Mouse (Mus musculus): ENCODE results near the gene Zfp85.
"Not testable (repeated sequence)": the region's sequence is repeated elsewhere in the genome, so short reads cannot be mapped to it uniquely, and the experiment has no call there.

The Zfp85 gene

DNA sequence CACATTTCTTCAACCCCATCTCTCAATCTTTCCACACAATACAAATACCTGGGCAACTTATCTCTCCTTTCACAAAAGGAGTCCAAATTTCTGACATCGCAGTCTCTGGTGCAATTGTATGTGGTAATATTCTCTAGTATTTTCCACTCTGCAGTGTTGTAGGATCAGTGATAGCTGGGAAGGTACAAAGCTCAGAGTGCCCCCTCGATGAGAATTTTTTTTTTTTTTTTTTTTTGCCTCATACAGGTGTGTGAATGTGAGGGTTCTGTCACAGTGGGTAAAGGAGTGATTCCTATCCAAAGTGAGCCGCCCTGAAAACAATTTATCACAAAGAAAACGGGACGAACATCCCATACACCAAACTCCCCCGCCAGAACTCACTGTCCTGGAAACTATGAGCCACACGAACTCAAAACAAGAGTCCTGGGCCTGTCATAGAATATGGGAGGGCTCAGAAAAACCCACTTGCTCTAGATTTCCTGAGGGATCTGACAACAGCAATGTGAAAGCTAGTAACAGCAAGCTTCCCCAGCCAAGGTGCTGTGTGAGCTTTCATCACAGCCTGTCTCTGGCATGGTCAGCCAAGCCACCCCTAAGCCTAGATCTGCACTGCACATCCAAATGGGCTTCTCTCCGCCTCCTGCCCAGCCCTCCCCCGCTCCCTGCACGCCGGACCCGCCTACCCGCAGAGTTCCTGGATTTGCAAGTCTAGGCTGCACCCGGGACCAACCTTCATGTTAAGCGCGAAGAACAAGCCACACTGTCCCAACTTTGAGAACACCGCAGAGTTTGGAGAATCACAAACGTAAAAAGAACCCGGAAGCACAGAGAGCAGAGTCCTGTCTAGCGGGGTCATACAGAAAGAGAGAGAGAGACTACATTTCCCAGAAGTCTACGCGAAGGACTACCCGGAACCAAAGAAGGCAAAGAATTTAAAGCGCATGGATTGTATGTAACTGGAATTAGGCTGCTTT lies at the start of gene Zfp85:
Gene Zfp85, minus strand, starts transcription at position 896 of the 974 bp plus-strand sequence.
- in situ Hi-C loops (cut with MboI; ENCODE audit: low sequenced_read_pairs): no loop called here

DNA sequence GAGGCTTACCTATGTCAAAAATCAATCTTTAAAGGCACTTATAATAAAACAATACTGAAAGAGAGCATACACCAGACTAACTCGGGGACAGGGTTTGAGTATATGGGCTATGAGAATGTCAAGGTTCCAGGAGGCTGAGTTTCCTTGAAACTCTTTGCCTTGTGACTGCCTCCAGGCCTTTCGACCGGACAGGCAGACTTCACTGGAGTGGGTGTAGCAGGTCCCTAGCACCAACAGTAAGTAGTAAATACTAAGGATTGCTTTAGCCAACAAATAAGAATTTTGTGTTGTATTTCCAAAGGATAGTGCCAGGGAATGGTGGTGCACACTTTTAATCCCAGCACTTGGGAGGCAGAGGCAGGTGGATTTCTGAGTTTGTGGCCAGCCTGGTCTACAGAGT lies 44.1 kb upstream of the Zfp85 start:
- in situ Hi-C loops (cut with MboI; ENCODE audit: low sequenced_read_pairs): not testable (repeated sequence)

DNA sequence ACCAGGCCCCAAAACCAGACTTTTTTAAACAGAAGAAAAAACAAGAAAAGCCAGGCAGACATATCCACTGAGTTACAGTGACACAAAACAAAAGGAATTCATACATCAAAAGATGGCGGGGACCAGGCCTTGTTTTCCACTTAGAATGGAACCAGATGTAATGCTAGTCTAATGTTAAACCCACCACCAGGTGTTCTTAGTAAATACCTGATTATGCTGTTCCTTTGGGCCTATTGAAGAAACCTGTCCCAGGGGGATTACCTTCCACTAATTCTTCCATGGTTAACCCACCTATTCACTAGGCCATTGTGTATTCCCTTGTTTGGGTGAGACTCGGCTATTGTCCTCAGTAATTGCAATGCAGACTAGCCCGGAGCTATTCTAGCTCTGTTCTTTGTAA lies 43.6 kb upstream of the Zfp85 start:
- in situ Hi-C loops (cut with MboI; ENCODE audit: low sequenced_read_pairs): no loop called here

DNA sequence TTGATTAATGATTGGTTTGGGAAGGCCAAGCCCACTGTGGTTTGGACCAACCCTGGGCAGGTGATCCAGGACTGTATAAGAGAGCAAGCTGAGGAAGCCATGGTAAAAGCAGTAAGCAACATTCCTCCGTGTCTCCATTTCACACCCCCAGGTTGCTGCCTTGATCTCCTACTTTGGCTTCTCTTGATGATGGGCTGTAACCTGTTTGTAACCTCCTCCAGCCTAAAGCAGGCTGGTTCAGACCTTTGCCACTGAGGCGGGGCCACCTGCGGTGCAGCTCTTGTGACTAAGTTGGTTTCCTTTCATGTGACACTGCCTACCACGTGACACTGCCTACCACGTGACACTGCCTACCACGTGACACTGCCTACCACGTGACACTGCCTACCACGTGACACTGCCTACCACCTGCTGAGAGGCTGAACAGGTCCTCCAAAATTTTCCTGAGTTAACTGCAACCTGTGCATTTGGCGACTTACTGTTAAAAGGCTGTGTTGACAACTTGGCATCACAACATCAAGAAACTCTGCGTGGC lies 37.0 kb upstream of the Zfp85 start:
- in situ Hi-C loops (cut with MboI; ENCODE audit: low sequenced_read_pairs): no loop called here

DNA sequence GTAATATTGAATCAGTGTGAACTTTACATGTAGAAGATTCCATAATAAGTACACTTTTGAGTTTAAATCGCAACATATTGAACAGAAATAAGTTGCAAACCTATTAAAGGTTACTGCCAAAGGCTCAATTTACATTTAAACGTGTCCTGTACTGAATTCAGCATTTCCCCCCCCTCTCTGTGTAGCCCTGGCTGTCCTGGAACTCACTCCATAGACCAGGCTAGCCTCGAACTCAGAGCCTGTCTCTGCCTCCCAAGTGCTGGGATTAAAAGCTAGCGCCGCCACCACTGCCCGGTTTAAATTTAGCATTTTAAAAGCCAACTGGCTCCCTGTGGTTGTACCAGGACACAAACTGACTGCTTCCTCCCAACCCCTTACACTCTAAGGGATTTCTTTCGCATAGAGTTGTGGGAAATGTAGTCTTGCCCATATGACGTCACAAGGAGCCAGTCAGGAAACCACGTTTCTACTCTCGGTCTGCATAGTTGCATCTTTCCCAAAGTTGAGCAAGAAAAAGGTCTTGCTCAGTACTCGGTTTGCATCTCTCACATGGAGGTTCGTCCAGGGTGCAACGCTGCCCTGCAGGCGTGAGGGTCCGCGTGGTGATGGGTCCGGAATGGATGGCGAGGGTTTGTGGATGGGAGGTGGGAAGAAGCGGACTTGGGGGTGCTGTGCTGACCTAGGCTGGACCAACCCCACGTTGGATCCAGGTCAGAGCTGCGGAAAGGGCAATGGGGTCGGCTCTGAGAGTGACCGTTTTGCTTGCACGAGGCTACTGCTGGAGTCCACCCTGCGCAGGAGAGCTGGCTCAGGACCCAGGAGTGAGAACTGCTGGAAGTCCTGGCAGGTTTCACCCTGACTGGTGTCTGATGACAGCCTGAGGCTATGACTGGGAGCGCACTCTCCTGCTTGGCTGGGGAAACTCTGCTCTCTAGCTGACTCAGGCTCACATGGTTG lies 24.5 kb upstream of the Zfp85 start, which contains the start of gene Zfp493:
Gene Zfp493, plus strand, starts transcription at position 429 of the 957 bp plus-strand sequence.
- in situ Hi-C loops (cut with MboI; ENCODE audit: low sequenced_read_pairs): no loop called here

DNA sequence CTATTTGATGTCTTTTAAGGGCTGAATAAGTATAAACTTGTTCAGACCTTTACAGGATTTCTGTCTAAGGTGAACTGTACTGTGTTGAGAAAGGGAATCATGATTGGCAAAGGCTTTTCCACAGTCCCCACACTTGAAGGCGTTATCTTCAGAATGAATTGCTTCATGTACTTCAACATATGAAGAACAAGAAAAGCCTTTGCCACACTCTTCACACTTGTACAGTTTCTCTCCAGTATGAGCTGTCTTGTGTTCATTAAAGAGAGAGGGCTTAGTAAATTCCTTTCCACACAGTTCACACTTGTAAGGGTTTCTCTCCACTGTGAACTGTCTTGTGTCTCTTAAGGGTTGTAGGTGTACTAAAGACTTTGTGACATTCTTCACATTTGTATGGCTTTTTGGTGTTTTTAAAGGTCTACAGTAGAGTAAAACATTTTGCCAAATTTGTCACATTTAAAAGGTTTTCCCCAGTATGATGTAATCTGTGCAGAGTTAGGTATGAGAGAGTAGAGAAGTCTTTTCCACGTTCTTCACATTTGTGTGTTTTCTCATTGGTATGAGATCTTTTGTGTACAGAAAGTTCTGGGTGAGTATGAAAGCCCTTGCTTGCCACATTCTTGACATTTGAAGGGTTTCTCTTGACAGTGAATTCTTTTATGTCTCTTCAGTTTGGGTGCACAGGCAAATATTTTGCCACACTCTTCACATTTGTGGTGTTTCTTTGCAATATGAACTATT lies 8.2 kb upstream of the Zfp85 start:
- in situ Hi-C loops (cut with MboI; ENCODE audit: low sequenced_read_pairs): no loop called here

DNA sequence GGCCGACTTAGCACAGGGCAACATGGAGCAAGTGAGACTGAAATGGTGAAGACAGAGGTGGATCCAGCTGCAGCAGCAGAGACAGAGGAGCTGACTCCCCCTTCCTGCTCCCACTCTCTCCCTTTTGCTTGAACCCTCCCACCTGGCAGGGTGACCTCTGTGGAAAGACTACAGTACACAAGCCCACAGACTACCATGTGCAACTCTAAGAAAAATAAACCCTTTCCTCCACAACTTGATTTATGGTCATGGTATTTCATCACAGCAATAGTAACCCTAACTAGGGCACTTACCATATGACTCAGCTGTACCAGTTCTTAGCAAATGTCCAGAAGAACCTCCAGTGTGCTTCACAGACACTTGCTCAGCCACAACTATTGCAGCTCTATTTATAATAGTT lies 4.9 kb upstream of the Zfp85 start:
- in situ Hi-C loops (cut with MboI; ENCODE audit: low sequenced_read_pairs): no loop called here

DNA sequence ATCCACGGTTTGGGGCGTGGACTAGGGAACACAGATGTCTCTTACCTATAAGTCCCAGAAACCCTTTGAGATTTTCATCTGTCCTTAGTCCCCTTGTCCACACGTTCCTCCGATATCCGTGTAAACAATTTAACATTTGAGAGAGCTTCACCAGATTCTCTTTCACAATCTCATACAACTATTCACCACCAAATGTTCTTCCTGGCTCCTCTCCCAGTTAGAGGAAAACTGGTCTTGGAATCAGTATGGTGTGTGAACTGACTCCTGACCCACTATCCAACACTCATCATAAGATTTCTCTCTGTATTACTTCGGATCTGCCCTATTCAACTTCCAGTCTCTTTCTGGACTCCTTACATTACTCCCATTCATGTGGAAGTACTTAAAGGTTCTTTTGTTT lies 733 bp upstream of the Zfp85 start:
- in situ Hi-C loops (cut with MboI; ENCODE audit: low sequenced_read_pairs): no loop called here

DNA sequence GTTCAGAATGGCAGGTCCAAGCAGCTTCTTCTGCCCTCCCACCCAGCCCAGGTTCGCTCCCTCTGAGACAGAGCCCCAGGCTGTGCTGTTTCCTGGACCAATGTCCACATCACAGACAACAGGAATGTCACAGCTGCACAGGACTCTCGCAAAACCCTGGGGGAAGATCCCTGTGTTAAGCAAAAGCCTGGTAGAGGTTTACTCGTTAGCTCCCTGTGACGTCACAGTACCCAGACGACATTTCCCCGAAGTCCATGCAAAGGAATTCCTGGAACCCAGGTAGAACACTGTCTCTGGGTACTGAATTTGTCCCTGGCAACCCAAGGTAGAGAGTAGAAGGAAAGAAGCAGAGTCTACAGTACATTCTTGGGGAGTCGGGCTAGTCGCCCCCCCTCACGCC lies 11.1 kb downstream of the Zfp85 start:
- in situ Hi-C loops (cut with MboI; ENCODE audit: low sequenced_read_pairs): no loop called here

DNA sequence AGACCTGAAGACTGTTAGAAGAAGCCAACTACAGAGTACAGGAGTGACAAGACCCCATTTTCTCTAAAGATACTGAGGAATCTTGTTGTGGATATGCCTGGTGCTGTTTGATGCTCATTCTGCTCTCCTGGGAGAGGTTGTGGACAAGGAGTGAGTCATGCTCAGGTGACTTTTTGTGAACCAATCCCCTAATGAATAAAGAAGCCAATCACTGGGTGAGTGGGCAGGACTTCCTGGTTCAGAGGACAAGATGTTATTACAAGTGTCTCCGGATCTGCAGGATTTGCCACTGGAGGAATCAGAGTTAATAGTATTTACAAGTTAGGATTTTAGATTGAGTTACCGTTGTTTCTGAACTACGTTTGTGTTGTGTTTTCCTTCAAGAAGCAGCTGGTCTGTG lies 12.1 kb downstream of the Zfp85 start:
- in situ Hi-C loops (cut with MboI; ENCODE audit: low sequenced_read_pairs): no loop called here

DNA sequence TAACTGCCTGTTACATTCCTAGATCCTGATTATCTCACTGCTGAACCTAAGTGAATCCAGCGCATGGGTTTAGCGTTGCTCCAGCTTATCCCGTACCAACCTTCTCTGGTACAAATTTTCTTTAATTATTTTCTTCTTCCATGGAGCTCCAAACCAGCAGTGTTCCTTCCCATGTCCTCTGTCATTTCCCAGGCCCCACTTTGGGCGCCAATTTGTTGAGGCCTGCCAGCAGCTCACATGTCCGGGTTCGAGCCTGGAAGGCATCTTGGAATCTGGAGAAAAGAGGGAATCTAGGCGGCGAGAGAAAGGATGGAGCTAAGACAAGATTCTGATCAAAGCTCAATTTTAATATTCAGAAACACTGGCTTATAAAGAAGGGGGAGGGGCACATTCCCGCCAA lies 20.6 kb downstream of the Zfp85 start:
- in situ Hi-C loops (cut with MboI; ENCODE audit: low sequenced_read_pairs): not testable (repeated sequence)

DNA sequence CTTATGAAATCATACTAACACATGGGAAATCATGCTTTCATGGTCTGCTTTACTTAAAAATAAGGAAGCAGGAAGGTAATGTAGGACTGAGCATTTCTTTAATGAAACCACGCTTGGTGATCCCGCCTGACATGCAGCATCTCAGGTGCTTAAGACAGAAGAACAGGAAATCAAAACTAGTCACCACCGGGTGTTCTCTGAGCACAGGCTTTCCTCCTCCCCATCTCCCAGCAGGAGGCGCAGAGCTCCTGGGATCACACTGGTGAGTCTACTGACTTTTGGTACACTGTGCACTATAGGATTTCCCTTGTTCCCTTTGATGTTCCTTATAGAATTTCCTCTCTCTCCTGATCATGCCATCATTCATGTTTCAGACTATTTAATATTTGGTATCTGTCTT lies 25.6 kb downstream of the Zfp85 start:
- in situ Hi-C loops (cut with MboI; ENCODE audit: low sequenced_read_pairs): not testable (repeated sequence)

DNA sequence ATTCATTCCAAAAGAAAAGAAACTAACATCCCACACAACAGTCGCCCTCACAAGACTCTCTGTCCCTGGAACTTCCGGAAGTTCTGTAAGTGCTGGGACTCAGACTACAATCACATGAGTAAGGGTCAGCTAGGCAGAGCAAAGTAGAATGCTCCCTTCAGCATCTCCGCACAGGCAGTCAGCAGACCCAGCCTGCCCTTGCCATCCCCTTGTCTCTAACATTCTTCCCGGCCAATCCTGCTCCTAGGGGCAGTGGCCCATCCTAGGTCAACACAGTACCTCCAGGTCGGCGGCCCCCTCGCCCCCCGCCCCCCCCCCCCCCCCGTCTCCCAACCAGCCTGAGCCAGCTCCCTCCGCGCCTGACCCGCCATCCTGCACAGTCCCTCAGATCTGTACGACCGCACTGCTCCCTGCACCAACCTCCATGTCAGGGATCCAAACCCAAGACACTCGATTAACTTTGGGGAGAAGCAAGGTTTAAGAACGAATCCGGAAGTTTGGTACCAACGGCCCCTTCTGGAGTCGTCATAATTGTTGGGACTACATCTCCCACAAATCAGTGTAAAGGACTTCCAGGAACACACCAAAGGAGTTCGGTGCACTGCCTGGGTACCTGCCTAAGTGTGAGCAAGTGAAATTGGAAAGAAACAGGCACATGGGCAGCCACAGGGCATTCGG lies 26.2 kb downstream of the Zfp85 start, which contains the start of gene Zfp65:
Gene Zfp65, minus strand, starts transcription at position 533 of the 678 bp plus-strand sequence.
- in situ Hi-C loops (cut with MboI; ENCODE audit: low sequenced_read_pairs): no loop called here

DNA sequence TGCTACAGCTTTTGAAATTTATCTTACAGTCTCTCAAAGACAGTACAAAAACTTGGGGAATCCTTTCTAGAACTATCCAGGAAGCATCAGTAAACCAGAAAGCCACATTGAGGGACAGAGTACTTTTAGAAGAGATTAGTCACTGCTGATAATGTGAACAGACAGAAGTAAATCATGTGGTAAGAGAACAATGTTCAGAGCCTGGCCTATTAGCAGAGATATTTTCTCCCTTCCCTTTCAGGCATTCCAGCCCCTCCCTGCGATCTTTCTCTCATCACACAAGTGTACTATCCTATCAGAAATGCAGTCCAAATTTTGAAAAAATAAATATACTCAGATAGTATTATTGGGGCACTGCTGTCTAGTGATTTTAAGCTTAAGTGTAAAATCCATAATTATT lies 26.9 kb downstream of the Zfp85 start:
- in situ Hi-C loops (cut with MboI; ENCODE audit: low sequenced_read_pairs): no loop called here

DNA sequence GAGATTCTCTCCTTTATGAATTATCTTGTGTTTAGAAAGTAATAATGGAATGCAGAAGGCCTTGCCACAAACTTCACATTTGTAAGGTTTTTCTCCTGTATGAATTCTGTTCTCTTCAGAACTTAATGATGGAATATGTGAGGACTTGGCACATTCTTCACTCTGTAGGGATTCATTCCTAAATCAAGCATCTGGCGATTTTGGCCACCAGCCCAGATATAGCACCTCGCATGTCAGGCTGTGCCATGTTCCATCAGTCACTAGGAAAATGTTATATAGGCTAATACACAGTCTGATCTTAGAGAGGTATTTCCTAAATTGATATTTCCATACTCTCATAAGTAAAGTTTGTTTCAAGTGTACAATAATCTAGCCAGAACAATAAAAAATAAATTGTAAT lies 29.7 kb downstream of the Zfp85 start:
- in situ Hi-C loops (cut with MboI; ENCODE audit: low sequenced_read_pairs): not testable (repeated sequence)

DNA sequence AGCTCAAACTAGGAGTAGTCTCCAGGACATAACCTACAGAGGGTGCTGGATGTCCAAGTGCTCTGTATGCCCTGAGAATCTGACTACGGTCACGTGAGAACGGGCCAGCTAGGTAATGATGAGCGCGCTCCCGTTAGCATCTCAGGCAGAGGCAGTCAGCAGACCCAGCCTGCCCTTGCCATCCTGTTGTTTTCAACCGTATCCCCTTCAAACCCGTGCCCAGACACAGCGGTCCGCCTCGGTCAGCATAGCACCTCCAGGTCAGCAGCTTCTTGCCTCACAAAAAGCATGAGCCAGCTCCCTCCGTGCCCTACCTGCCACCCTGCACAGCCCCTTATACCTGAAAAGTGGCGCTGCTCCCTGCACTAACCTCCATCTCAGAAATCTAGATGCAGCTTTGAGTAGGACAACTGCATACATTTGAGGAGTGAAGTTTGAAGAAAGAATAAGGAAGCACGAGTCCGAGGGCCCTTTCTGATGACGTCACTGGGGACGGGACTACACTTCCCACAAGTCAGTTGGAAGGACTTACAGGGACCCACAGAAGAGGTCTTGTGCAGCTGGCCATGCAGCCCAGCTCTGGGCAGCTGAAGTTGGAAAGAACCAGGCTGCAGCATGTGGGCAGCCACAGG lies 31.1 kb downstream of the Zfp85 start:
- in situ Hi-C loops (cut with MboI; ENCODE audit: low sequenced_read_pairs): no loop called here

Measured in CH12F3 (cell line).